Mouse (Mus musculus): ENCODE results near the gene Gm26602.

- TF ChIP-seq CTCF (IDR thresholded peaks at IDR 0.05; ENCODE audit: borderline replicate concordance, insufficient read depth, low read depth, low read length): no peak
- no peak for TF ChIP-seq POLR2A (IDR thresholded peaks at IDR 0.05; ENCODE audit: borderline replicate concordance, insufficient read depth, low read length)
Observed at GRCm38 (mm10) chr10:79866601-79867000, 44.1 kb upstream of the Gm26602 start.

Data from cerebellum, adult 2 months (tissue).